Mouse (Mus musculus) spleen, postnatal 14 days (tissue): Measurements from ENCODE around the gene Rogdi.
A peak's percentile ranks its signal among the peaks of the same experiment; 100 is the strongest.

ENCODE experiments used
- DNase-seq, 2 experiments: peaks; one replicate each; pipeline ENCODE4 v3.0.0; 2021 to 2022; ENCODE audit warnings: low spot score in 2 of 2

Gene Rogdi

DNA sequence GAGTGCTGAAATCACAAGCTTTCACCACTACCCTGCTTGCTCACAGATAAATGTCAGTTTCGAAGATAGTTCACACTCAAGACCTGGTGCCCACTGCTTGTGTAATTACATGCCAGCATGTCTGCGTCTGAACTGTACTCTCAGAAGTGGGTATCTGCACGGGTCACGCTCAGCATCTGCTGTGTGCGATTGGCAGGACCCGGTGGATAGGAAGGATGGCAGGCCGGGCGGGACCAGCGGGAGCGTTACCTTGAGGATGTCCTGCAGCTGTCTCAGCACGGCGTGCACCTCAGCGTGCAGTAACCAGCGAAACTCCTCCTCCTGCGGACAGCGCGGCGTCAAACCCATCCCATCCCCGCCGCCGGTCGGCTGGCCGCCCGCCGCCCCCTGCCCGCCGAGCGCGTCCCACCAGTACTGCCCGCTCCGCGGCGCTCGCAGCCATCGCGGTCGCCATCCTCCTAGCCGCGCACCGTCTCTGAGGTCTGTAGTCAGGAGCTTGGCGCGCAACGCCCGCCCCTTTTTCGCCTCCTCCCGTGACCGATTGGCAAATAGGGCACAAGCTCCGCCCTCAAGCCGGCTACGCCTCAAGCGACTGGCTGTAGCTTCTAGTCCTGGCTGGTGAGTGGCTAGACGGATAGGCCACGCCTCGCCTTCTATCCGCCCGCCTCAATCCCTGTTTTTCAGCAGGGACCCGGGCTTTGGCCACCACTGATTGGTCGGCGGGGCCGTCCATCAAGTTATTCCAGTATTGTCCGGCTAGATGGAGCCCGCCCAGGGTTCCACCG lies at the start of gene Rogdi:
Gene Rogdi, minus strand, starts transcription at position 500 of the 785 bp plus-strand sequence.
- DNase-seq = peak; percentile 92 to 93

DNA sequence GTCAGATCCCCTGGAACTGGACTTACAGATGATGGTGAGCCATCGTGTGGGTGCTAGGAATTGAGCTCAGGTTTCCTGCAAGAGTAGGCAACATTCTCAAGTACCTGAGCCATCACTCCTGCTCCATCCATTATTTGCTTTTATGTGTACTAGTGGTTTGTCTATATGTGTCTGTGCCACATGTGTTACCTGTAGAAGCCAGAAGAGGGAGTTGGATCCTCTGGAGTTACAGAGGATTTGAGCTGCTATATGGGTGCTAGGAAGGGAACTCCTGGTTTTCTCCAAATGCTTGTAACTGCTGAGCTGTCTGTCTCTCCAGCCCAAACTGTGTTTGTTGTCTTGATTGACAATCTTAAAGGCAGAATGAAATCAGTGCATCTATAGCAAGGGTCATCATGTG lies 44.8 kb upstream of the Rogdi start:
- DNase-seq = no peak

DNA sequence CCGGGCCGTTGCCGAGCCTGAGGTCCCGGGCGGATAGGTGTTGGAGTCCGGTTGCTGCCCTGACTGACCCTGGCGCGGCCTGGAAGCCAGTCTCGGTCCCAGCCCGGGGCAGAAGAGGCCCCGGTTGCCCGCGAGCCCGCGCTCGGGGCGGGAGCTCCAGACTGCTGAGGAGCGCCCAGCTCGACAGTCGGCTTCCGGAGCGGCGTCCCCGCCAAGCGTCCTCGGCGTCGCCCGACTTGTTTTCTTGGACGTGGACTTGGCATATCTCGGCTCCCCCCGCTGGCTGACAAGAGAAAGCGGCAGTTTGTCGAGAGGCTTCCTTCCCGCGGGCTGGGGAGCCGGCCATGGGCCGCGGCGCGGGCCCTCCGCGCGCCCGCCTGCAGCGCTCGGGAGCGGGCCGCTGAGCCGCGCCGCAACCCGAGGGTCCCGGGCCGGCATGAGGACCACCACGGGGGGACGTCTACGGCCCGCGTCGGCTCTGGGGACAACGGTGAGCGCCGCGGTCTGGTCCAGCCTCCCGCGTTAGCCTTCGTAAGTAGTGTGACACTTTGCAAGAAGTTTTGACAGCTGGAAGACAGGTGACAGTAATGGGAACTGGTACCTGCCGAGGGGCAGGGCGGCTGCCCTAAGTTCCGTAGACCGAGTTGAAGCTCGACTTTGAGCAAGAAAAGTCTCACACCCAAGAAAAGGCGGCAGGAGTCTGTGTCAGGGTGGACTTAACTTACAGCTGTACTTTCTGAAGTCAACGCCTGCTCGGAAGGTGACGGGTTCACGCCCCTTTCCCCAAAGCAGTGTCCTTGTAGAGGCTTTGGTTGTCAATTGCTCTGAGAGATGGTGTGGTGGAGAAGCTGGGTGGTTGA lies 37.1 kb upstream of the Rogdi start:
- DNase-seq = peak; percentile 52 to 62

DNA sequence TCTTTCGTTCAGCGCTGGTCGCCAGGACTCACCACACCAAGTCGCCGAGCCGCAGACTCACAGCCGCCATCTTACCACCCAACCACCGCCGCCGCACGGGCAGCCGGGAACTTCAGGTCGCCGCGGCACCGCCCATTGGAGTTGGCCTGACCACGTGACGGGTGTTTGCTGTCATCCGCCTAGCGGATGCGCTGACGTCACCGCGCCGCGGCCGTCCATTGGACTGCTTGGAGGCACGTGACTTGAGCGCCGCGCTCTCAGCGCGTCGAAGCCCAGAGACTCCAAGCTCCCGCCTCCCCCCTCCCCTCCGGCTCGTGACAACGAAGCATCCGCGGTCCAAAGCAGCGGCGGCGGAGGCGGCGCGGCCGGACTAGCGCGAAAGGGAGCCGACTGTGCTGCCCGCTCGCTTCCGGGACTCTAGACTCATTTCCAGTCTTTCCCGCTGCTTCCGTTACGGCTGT lies 36.5 kb upstream of the Rogdi start, which contains the start of the genes Glyr1 and Ubn1:
Gene Glyr1, minus strand, starts transcription at position 90 of the 461 bp plus-strand sequence.
Gene Ubn1, plus strand, starts transcription at position 284 of the 461 bp plus-strand sequence.
- DNase-seq = peak; percentile 97 to 98

DNA sequence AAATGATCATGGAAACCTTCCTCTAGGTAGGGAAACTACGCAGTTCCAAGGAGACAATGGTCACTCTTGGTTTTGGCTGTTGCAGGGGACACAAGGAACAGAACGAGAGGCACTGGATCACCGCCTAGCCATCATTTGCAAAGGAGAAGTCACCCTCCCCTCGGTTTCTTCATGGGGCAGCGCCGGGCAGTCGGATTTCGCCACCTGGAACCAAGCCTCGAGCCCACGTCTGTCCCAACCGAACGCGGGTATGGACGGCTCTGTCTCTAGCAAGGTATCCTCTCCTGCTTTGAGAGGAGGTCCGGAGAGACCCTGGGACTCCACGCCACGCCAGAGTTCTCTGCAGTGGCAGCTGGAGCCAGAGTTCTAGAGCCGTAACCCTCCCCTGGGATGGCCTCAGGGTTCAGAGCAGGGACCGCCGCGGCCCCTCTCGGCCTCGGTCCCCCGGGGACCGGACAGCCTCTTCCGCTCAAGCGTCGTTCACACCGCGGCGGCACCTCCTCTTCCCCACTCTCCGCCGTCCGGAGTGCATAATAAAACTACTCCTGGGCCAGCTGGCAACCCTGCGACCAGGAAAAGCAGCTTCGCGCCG lies 35.9 kb upstream of the Rogdi start:
- DNase-seq = no peak

DNA sequence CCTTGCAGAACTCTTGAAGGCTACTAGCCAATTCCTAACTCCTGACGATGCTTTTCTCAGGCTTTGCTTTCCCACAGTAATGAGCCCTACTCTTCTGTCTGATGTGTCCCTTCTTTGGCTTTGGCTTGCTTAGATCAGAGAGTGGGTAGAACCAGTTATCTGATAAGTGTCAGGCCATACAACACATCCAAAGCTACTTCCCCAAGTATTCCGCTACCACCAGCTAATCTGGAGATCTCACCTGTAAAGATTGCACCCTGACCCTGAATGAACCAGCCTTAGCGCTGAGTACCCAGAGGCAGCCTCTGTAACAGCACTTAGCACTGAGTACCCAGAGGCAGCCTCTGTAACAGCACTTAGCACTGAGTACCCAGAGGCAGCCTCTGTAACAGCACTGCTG lies 32.0 kb upstream of the Rogdi start:
- DNase-seq = no peak

DNA sequence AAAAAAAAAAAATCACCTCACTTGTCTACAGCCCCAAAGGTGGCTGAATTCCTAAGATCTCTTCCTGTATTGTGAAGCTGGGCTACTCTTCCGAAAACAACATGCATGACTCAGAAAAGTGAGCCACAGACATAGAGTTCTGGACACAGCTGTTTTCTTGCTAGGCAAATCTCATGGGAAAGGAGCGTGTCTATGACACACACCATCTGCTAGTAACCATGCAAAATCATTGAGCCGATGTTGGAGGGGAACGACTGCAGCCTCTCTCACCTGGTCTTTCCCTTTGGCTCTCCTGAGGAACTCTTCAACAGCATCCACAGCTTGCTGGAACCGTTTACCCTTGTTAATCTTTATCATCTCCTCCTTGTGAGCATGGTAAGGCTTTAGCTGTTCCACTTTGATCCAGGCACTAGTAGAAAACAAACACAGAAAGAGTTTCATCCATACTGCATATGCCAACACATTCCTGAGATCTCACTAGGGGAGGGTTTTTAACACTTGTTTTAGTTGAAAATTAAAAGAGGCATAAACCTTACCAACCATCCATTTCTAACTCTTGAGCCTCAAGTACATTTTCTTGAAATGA lies 23.4 kb upstream of the Rogdi start:
- DNase-seq = no peak

DNA sequence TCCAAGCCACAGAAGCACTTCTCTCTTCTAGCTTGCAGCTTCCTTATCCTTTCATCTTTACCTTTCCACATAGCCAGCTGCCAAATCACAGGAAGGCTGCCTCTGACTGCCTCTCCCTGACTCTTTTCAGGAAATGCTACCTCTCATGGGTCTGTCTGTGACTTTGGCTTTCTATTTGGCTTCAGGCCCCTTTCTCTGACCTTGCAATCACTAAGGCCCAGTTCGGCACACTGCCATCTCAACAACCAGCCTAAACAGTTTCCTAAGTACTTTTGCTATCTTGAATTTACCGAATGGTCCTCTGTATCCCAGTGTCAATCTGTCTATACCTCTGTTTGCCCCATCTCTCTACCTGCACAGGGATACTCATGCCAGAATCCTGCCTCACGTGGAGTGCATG lies 22.2 kb upstream of the Rogdi start:
- DNase-seq = no peak

DNA sequence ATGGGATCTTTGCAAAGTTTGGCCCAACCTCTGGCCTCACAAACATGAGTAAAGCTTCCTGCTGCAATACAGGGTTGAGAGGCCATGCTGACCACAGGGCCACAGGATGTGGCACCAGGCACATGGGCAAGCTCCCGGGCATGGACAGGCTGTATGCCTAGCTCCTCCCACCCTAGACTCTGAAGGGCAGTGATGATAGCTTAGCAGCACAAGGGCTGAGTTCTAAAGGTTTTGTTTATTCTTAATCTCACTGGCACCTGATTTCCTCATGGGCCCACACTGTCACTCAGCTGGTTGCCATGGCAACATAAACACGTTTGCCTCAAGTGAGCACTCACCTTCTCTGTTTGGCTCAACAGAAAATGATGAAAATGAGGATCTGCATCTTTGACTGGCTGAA lies 16.5 kb upstream of the Rogdi start:
- no peak for DNase-seq

DNA sequence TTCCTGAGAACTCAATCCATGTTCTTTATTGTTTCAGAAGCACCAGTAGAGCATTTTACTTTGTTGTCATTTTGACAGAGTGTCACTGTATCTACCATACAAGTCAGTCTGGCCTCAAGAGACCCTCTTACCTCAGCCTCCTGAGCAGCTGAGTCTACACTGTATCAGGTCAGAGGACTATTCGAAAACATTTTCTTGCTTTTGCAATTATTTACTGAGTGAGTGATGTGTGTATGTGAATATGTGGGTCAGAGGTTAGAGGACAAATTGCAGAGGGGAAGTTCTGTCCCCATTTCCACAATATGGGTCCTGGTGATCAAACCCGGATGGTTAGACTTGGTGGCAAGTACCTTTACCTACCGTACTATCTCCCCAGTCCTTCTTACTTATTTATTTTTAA lies 10.7 kb upstream of the Rogdi start:
- DNase-seq = no peak

DNA sequence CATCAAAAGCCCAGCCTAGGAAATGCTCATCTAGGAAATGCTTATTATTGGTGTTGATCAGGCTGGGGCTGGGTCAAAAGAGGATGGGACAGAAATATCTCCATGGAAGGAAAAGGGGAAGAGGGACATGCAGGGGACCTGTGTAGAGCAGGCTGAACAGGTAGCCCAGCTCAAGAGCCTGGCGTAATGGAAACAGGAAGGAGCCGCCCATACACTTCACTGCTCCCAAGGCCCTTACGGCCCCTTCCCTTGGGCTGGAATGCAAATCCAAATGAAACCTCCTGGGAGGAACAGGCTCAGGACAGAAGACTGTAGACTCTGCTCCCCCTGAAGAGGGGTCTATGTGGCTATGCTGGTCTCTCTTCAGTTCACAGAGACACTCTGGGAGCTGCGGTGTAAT lies 1.2 kb upstream of the Rogdi start:
- DNase-seq = no peak

DNA sequence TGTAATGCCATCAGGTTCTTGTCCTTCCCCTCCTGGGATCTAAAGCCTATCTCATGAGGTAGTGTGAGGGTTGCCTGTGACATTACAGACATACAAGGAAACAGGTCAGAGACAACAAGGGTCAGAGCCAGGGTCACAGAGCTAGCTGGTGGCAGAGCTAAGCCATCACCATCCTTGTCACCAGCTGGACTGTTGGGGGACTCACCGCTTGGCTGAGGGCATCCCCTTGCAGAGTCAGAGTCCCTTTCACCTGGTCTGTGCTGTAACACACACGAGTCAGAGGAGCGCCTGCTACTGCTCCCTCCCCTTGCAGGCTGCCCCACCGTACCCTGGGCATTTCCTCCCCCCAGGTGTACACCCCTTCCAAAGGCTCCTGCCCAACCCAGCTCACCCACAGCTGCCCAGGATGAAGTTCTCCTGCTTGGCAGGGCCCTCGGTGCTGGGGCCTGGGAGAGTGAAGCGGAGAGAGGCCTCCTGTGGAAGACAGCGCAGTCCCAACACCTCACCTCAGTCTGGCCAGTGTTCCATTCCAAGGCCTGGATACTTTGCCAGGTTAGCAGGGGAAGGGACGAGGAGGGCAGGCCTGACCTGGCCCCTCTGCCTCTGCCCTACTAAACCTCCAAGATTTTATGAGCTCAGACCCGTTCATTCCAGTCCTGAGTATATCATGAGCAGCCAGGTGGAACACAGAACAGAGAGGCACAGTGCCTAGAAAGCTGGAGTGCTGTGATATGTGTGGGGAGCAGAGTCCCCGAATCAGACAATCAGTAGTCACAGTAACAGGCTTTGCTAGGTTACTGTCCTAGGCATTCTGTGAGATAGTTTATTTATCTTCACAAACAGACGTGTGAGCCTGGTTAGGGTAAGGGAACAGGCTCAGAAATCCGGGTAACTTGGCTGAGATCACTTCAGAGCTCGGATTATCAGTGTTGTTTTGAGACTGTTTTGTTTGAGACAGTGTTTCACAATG lies 1.0 kb downstream of the Rogdi start:
- DNase-seq = no peak

DNA sequence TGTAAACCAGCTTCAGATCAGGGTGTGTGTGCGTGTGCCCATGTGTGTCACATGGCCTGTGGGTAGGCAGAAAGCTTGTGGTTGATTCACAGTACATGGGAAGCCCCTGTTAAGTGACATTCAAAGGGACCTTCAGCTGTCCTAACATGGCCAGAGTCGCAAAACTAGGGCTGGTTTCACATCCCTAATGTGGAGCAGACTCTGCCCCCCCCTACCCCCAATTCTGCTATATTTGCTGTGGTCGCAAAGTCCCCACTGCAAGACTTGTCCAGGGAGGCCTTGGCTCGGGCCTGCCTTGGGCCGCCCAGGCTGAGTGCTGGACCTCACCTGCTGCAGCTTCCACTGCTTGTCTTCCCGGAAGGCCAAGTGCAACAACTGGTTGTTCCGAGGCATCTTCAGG lies 2.1 kb downstream of the Rogdi start:
- peak in 1 of 2 experiments; percentile 25 for DNase-seq

DNA sequence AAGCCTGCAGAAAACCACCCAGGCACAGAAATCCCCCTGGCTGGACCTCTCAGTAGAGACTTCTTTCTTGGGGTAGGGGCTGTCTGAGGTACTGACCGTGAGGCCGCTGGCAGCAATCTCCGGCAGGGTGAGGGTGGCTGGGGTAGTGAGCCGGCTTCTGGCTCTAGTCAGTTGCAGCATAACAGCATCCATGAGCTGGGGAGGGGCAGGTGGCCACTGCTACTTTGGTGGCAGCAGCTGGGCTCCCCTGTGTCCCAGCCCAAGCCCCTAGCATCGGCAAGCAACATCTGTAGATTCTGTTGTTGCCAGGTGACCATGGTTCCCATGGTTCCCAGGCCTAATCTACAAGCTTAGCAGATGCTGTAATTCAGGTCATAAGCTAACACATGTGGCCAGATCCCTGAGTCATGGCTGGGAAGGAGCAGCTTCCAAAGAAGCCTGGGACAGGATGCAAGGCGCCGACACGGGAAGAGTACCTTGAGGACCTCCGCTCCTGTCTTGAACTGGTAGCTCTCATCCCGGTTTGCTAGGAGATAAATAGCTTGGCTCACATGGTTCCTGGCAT lies 2.9 kb downstream of the Rogdi start:
- DNase-seq = no peak

DNA sequence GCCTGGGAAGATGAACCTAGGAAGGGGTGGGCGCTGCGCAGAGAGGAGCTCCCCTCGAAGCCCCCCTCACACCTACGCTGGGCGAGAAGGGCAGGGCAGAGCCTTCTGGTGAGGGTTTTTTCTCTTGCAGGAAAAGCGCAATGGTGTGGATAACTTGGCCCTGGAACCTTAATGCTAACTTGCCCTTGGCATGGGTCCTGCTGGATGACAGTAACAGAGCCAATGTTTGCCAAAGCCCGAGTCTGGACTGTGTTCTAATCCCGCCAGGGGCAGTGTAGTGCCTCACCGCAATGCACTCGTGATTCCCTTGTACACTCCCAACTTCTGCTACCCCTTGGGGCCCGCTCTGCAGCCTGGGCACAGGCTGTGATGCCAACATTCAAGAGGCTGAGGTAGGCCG lies 5.3 kb downstream of the Rogdi start:
- no peak for DNase-seq

DNA sequence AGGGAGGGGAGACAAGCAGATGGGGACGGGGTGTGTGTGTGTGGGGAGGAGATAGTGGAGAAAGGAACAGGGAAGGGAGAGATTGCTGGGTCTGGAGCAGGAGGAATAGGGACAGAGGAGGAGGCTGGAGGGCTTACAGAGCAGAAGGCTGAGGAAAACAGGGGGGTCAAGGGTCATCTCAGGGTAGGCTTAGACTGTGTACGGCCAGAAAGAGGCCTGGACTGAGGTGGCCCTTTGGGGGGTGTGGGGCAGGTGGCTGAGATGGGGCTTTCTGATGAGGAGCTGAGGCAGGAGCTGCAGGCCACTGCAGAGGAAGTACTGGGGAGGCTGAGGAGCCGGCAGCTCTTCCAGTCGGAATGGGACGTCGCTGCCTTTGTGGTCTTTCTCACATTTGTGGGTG lies 5.9 kb downstream of the Rogdi start:
- no peak for DNase-seq

DNA sequence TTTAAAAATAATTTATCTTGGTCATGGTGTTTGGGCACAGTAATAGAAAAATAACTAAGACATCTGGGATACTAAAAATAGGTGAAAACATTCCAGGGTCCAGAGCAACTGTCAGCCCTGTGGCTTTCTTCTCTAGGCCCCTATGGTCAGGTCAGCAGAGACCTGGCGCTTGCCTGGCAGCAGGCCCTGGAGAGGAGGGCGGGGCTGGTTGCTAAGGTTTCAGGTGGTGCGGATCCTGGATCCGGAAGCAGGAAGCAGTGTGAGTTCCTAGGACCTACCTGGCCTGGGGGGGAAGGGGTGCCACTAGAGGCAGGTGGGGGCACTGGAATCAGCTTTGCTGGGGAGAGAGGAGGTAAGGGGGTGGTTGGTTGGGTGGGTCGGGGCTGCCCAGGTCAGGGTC lies 6.3 kb downstream of the Rogdi start, which contains the start of gene Smim22:
Gene Smim22, plus strand, starts transcription at position 222 of the 400 bp plus-strand sequence.
- DNase-seq = no peak

DNA sequence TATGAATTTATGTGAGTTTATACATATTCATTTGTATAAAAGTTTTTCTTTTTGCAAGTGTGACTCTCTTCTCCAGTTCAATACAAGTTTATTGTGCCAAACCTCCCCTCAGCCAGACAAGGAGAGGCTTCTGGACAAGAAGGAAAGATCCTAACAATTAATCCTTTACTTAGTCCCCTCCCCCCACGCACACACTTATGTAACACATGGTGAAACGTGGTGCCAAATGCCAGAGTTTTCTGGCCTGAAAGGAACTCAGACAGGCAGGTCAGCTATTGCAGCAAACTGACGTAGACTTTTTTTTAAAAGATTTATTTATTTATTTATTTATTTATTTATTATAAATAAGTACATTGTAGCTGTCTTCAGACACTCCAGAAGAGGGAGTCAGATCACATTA lies 12.7 kb downstream of the Rogdi start:
- no peak for DNase-seq

DNA sequence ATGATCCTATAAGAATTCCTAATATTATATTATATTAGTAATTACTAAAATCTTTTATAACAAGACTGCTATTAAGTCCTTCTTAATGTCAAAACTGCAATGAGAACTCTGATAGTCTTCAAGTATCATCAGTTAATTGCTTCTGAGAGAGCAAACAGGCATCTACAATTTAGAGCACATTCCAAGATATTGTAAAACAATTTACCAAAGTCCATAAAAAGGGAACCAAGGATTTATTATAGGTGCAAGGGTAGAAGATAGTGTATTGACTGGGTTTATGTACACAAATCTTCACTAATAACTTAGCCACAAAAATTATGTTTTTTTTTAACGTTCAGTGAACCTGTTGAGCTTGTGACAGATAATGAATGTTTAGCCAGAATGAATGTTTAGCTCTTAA lies 14.4 kb downstream of the Rogdi start:
- DNase-seq = no peak

DNA sequence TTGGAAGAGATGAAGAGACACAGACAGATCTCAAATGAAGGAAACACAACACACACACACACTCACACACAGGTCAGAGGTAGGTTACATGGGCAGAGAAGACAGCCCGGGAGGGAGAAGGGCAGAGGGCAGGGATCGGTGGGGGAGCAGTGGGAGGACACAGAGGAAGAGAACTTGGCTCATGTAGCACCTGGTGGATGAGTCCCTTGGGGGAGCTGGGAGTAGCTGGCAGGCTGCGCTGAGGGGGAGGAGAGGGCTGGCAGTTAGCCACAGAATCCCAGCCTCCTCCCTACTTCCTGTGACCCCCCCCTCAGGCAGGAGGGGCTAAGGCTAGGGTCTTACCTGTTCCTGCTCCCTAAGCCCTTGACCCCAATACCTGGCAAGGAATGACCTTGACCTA lies 15.8 kb downstream of the Rogdi start, which contains the start of gene Sept12:
Gene Sept12, minus strand, starts transcription at position 300 of the 400 bp plus-strand sequence.
- no peak for DNase-seq
